Mouse (Mus musculus): ENCODE measurements around the gene Taf9b. TPM values are rescaled to one million over a fixed set of nuclear protein-coding genes. Genes with fewer than 3 reads are reported as not detected.

The Taf9b gene
- polyA plus RNA-seq (2012; rRNA removed), result 1.4 and 2.2 TPM in 2 replicates

DNA sequence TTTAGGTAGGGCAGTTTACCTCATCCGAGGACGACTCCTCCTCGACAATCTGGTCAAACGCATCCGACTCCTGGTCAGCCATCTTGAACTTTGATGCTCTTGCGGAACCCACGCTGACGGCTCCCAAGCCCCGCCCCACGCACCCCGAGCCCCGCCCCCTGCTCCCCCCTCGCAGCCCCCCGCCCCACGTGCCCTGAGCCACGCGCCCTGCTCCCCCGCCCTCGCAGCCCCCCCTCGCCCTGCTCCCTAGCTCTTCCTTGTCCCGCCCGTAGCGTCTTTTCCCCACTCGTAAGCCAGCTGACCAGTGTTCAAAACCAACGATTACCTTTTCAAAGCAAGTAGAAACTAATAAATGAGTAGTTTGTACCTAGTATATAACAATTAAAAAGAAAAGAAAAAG is at the start of gene Taf9b:
TSS of gene Taf9b (minus strand) at position 101 of the 400 bp plus-strand sequence.

DNA sequence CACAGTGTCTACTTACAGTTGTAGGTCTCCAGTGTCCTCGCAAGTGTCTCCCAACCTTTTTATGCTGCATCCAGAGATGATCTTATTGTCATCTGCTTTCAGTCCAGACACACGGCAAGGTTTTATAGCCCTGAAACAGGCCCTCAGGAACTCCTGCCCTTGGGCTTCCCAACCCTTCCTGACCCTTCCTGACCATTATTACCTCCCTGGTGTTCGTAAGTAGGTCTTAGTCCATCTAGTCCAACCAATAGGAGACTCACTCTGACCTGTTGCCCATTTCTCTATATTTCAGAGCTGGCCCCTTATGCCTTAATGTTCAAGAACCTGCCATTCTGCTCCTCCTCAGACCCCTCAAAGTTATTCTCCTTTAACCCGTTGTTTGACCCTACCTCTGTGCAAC is 34.3 kb upstream of the Taf9b start, which contains the start of gene Fnd3c2:
TSS of gene Fnd3c2 (minus strand) at position 101 of the 400 bp plus-strand sequence.

DNA sequence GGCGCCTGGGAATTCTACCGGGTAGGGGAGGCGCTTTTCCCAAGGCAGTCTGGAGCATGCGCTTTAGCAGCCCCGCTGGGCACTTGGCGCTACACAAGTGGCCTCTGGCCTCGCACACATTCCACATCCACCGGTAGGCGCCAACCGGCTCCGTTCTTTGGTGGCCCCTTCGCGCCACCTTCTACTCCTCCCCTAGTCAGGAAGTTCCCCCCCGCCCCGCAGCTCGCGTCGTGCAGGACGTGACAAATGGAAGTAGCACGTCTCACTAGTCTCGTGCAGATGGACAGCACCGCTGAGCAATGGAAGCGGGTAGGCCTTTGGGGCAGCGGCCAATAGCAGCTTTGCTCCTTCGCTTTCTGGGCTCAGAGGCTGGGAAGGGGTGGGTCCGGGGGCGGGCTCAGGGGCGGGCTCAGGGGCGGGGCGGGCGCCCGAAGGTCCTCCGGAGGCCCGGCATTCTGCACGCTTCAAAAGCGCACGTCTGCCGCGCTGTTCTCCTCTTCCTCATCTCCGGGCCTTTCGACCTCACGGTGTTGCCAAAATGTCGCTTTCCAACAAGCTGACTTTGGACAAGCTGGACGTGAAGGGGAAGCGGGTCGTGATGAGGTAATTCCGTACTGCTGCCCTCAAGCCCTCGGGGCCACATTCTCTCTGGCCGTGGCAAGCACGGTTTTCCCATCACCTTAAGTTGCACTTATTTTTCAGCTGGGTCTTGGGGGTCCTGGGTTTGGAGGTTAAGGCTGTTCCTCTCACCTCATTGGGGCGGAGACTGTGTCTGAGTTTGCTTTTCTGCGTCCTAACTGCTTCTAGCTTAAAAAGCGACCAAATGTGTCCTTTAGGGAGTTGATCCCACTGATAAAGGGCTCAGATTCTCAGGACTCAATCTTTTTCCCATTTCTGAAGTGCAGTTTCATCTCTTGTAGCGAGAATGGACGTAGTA is 34.0 kb downstream of the Taf9b start, which contains the start of gene Pgk1:
TSS of gene Pgk1 (plus strand) at position 388 of the 937 bp plus-strand sequence.

Other genes starting within 250 kb of the Taf9b start
- gene Magt1, start 209.3 kb downstream of the Taf9b start, polyA plus RNA-seq (2012; rRNA removed), result 3.2 and 3.3 TPM in 2 replicates
- 137 and 156 TPM in 2 replicates for gene Cox7b, start 205.5 kb downstream of the Taf9b start, polyA plus RNA-seq (2012; rRNA removed)
- 2.3 and 2.8 TPM in 2 replicates for gene Atp7a, start 193.9 kb downstream of the Taf9b start, polyA plus RNA-seq (2012; rRNA removed)
- 0.25 and 0.28 TPM in 2 replicates for gene Tlr13, start 78.0 kb downstream of the Taf9b start, polyA plus RNA-seq (2012; rRNA removed)
- gene Pgk1, start 34.1 kb downstream of the Taf9b start, polyA plus RNA-seq (2012; rRNA removed), result 59.7 and 67.2 TPM in 2 replicates
- gene Fnd3c2, start 34.2 kb upstream of the Taf9b start, polyA plus RNA-seq (2012; rRNA removed), result not detected in 2 replicates

Data from colon, adult 2 months (tissue).